Mouse (Mus musculus) gastrocnemius, postnatal 10 days (tissue): ENCODE results near the gene Pde10a. TPM values are rescaled to one million over a fixed set of nuclear protein-coding genes. Genes with fewer than 3 reads are reported as not detected.

Experiments
- DNase-seq: peaks from one replicate; pipeline ENCODE4 v3.0.0; 2021; ENCODE audit warnings: mixed read lengths
- total RNA-seq, 2 experiments: library from RNA; stranded (reverse); gene quantifications; 2 replicates each; pipeline ENCODE4 v1.2.3; 2021

The Pde10a gene
- total RNA-seq, 2 experiments from 2014 or later = 5.7 to 7.4 TPM

GRCm38 (mm10) chr17:8892193-8892985 is 367.2 kb downstream of the Pde10a start:
- DNase-seq = no peak

DNA sequence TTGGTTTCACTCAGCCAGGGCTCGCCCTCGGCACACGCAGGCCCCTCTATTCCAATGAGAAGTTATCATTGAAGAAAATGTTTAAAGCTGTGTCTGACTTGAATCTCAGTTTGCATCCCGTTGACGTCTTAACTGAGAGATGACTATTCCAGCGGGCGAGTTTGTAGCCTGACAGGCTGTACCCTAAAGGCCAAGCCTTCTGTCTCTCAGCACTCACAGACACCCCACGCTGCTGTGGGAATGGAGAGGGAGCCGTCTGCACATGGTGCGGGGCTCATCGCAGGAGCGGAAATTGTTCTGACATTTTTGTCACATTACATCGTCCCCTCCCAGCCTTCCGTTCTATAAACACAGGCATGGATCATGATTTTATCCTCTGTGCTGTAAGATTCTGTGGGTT is 370.8 kb downstream of the Pde10a start:
- DNase-seq = no peak

DNA sequence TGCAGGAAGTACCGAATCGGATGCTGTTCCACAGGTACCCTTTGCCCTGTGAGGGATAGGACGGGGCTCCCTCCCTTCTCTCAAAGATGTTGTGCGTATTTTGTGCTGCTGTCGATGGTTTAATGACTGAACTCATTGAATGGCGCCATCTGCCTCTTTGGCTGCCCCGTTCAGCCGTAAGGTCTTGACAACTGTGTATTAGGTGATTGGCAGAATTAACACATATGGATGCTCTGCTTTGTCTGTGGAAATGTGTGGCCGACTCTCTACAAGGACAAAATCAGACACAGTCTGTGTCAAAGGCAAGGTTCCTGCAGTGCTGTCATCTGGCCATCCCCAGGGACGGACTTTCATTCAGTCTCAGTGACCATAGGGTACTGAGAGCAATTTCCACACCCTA is 372.6 kb downstream of the Pde10a start:
- no peak for DNase-seq

GRCm38 (mm10) chr17:8898221-8898620 is 373.0 kb downstream of the Pde10a start:
- DNase-seq = no peak

DNA sequence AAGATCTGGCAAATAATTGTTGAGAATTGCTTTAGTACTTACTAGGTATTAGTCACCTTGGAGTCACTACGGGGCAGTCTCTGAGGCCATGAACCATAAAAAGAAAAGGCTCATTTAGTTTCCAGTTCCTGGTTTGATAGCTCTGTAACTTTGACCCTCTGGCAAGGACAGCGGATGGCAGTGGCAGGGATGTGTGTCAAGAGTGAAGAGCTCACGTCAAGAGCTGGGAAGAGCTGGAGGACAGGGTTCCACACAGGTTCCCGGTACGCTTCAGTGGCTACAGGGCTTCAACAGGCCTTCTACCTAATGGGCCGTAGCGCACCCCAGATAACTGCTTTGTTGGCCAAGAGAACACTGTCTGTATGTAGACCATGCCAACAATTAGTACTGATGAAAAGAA is 374.0 kb downstream of the Pde10a start:
- DNase-seq = no peak

DNA sequence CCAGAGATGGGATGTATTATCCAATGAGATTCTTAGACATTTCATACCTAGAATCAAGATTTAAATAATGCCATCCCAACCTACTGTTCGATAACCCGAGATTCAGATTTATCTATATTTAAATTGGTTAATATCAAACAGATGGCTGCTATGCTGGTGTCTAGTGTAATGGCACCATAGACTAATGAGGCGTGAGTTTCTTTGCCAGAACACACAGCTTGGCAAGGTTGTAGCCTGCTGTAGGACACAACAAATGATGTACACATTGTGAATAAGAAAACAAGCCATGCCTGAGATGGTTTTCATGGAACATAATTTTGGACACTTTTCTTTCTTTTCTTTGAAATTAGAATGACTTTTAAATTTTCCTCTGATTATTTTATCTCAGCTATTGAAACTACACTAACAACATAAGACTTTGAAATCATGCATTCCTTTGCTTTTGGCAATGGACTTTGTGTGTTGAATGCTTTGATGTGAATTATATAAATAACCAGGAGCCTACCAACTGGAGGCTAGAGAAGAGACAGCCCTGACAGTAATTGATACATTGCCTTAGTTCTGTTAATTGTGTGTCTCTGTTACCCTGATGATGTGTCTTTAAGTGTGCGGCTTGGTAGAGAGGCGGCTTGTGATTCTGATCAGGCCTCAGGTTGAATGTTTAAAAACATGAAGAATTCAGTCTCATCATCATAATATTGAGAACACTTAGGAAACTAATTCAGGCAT is 378.5 kb downstream of the Pde10a start:
- DNase-seq = no peak

- no peak for DNase-seq
These were observed 385.4 kb downstream of the Pde10a start for GRCm38 (mm10) chr17:8910571-8910970.

GRCm38 (mm10) chr17:8912933-8913332 is 387.8 kb downstream of the Pde10a start:
- DNase-seq = no peak

DNA sequence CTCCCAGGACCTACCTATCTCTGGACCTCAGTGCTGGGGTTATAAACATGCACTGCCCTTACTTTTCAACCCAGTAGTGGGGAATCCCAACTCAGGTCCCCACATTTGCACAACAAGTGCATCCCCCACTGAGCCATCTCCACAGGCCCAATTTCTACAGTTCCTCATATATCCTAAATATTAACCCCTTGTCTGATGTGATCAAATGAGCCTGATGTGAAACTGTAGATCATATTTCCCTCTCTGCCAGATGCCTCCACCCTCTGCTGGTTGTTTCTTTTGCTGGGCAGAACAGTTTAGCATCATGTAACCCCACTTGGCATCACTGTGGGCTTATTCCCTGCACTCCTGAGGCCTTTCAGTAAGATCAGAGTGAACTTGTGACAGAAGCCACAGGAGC is 390.5 kb downstream of the Pde10a start:
- DNase-seq = no peak

- no peak for DNase-seq
These were observed 397.9 kb downstream of the Pde10a start for GRCm38 (mm10) chr17:8923074-8923473.

- DNase-seq = no peak
These were observed 398.6 kb downstream of the Pde10a start for GRCm38 (mm10) chr17:8923727-8924126.

GRCm38 (mm10) chr17:8925819-8926383 is 400.7 kb downstream of the Pde10a start:
- no peak for DNase-seq

GRCm38 (mm10) chr17:8928560-8928959 is 403.4 kb downstream of the Pde10a start:
- no peak for DNase-seq

- no peak for DNase-seq
These were observed 404.5 kb downstream of the Pde10a start for GRCm38 (mm10) chr17:8929636-8930035.

GRCm38 (mm10) chr17:8935604-8936003 is 410.4 kb downstream of the Pde10a start:
- DNase-seq = no peak

DNA sequence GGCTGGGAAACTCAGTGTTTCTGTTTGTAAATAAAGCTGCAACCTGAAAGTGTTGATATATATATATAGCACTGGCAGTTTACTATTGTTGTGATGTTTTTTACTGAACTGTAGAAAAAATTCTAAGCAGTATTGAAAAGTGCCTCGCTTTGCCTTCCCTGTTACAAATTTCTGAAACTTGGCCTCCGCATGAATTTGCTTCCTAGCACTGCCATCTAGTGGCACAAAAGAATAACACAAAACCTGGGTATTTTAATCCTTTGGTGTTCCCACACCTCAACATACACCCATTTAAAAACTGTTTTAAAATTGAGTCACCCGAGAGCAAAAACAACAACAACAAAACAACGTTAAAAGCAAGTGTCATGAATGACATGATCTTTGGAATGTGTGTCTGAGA is 411.4 kb downstream of the Pde10a start:
- no peak for DNase-seq

GRCm38 (mm10) chr17:8951588-8951987 is 426.4 kb downstream of the Pde10a start:
- DNase-seq = no peak

- no peak for DNase-seq
These were observed 427.8 kb downstream of the Pde10a start for GRCm38 (mm10) chr17:8952951-8953350.

DNA sequence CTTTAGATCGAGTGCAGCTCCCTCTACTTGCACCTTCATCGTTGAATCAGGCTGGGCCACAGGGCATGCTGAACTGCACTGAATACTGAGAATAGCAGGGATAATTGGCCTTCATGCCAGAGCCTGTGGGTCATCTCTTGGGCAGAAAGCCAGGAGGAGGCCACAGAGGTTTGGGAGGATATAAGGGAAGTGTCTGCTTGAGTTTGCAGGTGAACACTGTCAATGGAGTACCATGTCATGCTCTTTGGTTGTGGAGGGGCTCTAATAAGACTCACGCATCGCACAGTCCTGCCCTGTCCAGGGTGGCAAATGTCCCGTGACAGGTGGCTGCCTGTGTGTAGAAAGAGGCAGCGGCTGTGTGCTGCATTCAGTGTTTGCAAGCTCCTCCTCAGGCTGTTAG is 433.0 kb downstream of the Pde10a start:
- no peak for DNase-seq

- no peak for DNase-seq
These were observed 435.2 kb downstream of the Pde10a start for GRCm38 (mm10) chr17:8960386-8960785.

- no peak for DNase-seq
These were observed 435.9 kb downstream of the Pde10a start for GRCm38 (mm10) chr17:8961097-8961496.

DNA sequence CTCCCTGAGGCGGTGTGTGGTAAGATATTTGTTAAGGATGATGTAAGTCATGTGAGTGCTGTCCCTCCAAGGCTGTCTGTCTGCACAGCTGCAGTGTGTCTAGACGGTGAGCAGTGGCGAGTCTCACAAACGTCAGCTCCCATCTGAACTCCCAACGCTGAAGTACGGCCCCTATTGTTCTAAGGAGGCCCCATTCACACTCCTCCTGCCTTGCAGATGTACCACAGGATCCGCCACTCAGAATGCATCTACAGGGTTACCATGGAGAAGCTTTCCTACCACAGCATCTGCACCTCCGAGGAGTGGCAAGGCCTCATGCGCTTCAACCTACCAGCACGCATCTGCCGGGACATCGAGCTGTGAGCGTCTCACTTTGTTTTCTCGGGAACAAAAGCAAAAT is 436.5 kb downstream of the Pde10a start:
- no peak for DNase-seq

DNA sequence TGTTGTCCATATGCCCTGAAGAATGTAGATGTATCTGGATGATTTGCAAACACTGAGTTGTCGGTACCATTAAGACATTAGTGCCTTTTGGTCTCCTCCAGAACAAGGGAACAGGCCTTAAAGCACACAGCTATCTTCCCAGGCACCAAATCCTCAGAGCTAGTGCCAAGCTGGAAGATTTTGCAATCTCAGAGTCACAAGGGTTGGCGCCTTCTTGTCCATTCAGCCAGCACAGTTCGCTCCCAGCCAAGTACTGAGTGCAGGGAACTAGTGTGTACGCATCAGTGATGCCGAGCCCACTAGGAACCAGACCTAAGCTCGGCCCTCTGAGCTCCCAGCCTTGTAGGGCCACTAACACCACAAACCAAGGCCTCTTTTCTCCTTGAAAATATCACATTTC is 440.0 kb downstream of the Pde10a start:
- DNase-seq = no peak
